Mouse (Mus musculus) lung, postnatal 0 days (tissue): ENCODE measurements around the gene Gli3. TPM values are rescaled to one million over a fixed set of nuclear protein-coding genes. Genes with fewer than 3 reads are reported as not detected.
A peak's percentile ranks its signal among the peaks of the same experiment; 100 is the strongest.

Experiments used
- ATAC-seq: fragments of 200-750 bp; cut with Nextera tagmentation; 2 replicates; pipeline ENCODE4 v1.8.0; 2017; ENCODE audit warnings: moderate library complexity
- DNase-seq: peaks from one replicate; pipeline ENCODE4 v3.0.0-alpha.2; 2016; ENCODE audit warnings: low spot score
- H3K27ac ChIP-seq: fragments of 300-500 bp; sonication (generic); 2 replicates; pipeline ENCODE4 v1.5.1; 2014; ENCODE audit warnings: antibody characterized with exemption, mild to moderate bottlenecking, low read length, mixed read lengths
- H3K27me3 ChIP-seq: fragments of 300-500 bp; sonication (generic); replicated peaks from 2 replicates; pipeline ENCODE4 v1.6.1; 2014; ENCODE audit warnings: low read length, mixed read lengths; ENCODE audit not compliant: insufficient read depth
- H3K36me3 ChIP-seq: fragments of 300-500 bp; sonication (generic); 2 replicates; pipeline ENCODE4 v1.6.1; 2014; ENCODE audit warnings: low read length, mixed read lengths; ENCODE audit not compliant: insufficient read depth
- H3K4me1 ChIP-seq: fragments of 300-500 bp; sonication (generic); 2 replicates; pipeline ENCODE4 v1.6.1; 2014; ENCODE audit warnings: antibody characterized with exemption, low read depth, low read length, mixed read lengths; ENCODE audit not compliant: insufficient read depth
- H3K4me2 ChIP-seq: fragments of 300-500 bp; sonication (generic); replicated peaks from 2 replicates; pipeline ENCODE4 v1.6.1; 2014; ENCODE audit warnings: low read depth, mild to moderate bottlenecking, low read length, moderate library complexity, mixed read lengths
- H3K4me3 ChIP-seq: fragments of 300-500 bp; sonication (generic); 2 replicates; pipeline ENCODE4 v1.5.1; 2014; ENCODE audit warnings: low read depth, low read length
- H3K9ac ChIP-seq: fragments of 300-500 bp; sonication (generic); replicated peaks from 2 replicates; pipeline ENCODE4 v1.6.1; 2014; ENCODE audit warnings: low read depth, mild to moderate bottlenecking
- H3K9me3 ChIP-seq: fragments of 300-500 bp; sonication (generic); 2 replicates; pipeline ENCODE4 v1.6.1; 2016; ENCODE audit warnings: low read length, mixed read lengths
- CTCF ChIP-seq: IDR thresholded peaks from 2 replicates; pipeline ENCODE4 v1.5.1; 2016; ENCODE audit warnings: antibody characterized with exemption, mild to moderate bottlenecking
- EP300 ChIP-seq: IDR thresholded peaks from 2 replicates; pipeline ENCODE4 v1.6.1; 2016; ENCODE audit warnings: antibody characterized with exemption, mild to moderate bottlenecking, control low read depth
- WGBS: fragments of 180-500 bp; shearing (Covaris S2); extraction: QIAGEN DNeasy Blood & Tissue Kit; methylation state at CpG from one replicate; pipeline ENCODE4 v1.1.7; 2014; 5-methylcytosine and 5-hydroxymethylcytosine counted together
- polyA plus RNA-seq: library from polyadenylated mRNA; unstranded; fragments of >200 nt; fragmentation: Nextera tagmentation; extraction: Ambion mirVana; gene quantifications from 2 replicates; pipeline ENCODE4 v1.2.1, GENCODE M21; 2015

Gene Gli3
- polyA plus RNA-seq, 1 experiment from 2014 or later: 3.5 TPM

DNA sequence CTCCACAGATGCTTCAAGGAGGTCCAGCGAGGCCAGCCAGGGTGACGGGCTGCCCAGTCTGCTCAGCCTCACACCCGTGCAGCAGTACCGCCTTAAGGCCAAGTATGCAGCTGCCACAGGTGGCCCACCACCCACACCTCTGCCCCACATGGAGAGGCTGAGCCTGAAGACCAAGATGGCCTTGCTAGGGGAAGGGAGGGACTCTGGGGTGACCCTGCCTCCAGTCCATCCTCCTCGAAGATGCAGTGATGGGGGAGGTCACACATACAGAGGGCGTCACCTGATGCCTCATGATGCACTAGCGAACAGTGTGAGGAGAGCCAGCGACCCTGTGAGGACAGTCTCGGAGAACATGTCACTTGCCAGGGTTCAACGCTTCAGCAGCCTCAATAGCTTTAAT lies 261.7 kb downstream of the Gli3 start:
- Histone ChIP-seq H3K9me3 (no peaks in the 10 kb centered on the region), H3K4me1 (no peaks in the 10 kb centered on the region), H3K9ac (no peak overlapping the region), H3K36me3 (no peaks in the 10 kb centered on the region), H3K4me3 (no peak overlapping the region), H3K4me2 (no peak overlapping the region), H3K27ac (no peak overlapping the region), H3K27me3 (no peaks in the 10 kb centered on the region)
- DNase-seq (no peak), ATAC-seq (no peak)
- WGBS: 92% methylated on average over 10 of the region's 10 CpGs
- TF ChIP-seq CTCF (no peak), EP300 (no peak)

DNA sequence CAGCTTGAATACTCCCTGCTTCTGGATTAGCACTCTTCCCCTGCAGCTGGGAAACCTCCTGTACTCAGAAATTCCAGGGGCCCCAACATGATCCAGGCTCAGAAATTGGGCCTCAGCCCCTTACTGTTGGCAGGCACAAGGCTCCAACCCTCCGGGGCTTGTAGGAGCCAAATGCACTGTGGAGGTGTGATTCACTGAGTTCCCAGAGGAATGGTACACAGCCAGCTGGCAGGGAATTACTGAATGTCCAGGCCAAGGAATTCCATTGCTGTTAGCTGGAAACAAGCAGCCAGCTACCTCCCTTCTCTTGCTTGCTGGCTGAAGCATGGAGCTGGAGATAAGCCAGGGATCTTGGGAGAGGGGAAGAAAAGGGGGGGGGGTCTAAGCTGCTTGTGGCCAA lies 278.7 kb downstream of the Gli3 start:
- Histone ChIP-seq H3K27me3 (no peaks in the 10 kb centered on the region), H3K9me3 (no peaks in the 10 kb centered on the region), H3K4me1 (no peaks in the 10 kb centered on the region), H3K27ac (no peak overlapping the region), H3K36me3 (no peaks in the 10 kb centered on the region), H3K4me2 (no peak overlapping the region), H3K9ac (no peak overlapping the region), H3K4me3 (no peak overlapping the region)
- 52% methylated on average over 1 of the region's 1 CpGs for WGBS
- ATAC-seq (peak; percentile 80), DNase-seq (peak; percentile 81)
- TF ChIP-seq CTCF: no peak
- TF ChIP-seq EP300: no peak

DNA sequence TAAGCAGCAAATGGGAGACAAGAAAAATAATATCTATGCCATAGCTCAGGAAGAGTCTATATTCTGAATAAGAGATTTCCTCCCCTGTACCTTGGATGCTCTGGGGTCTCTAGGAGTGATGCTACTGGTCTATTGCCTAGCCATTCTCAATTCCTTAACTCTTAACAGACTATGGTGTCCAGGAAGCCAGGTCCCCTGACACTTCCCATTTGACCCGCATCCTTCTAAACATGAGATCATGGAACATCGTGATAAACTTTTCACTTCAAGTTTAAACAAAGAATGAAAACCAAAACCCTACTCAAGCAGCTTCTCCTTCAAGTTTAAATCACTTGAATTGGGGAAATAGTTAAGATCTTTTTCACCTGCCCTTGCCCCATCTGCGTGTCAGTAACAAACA lies 279.3 kb downstream of the Gli3 start:
- no peak for TF ChIP-seq EP300
- TF ChIP-seq CTCF: no peak
- no peaks in the 10 kb centered on the region for H3K27me3 ChIP-seq
- H3K4me3 ChIP-seq: no peak overlapping the region
- no peak overlapping the region for H3K27ac ChIP-seq
- DNase-seq (no peak), ATAC-seq (no peak)
- no peak overlapping the region for H3K4me2 ChIP-seq
- H3K9ac ChIP-seq: no peak overlapping the region
- H3K36me3 ChIP-seq: no peaks in the 10 kb centered on the region
- H3K4me1 ChIP-seq: no peaks in the 10 kb centered on the region
- H3K9me3 ChIP-seq: no peaks in the 10 kb centered on the region
- 69% methylated on average over 3 of the region's 3 CpGs for whole genome bisulfite sequencing

DNA sequence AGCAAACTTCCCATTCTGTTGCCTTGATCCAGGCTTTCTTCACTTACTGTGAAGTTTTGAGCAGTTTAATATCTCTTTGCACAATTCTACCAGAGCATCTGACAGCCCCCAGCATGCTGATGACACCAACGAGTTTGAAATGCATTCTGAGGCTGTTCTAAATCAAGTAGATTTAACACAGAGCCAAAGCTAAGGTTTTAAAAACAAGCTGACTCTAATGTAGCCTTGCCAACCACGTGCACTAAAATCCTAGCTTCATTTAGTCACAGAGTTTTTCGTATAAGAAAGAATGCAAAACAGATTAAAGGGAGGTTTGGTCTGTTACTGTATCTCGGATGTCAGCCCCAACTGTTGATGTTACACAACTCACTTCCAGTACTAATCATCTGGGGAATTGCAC lies 279.7 kb downstream of the Gli3 start:
- H3K4me1 ChIP-seq: no peaks in the 10 kb centered on the region
- H3K4me2 ChIP-seq: no peak overlapping the region
- no peak for TF ChIP-seq CTCF
- TF ChIP-seq EP300: no peak
- peak; percentile 22 for DNase-seq
- H3K27ac ChIP-seq: no peak overlapping the region
- ATAC-seq: no peak
- no peaks in the 10 kb centered on the region for H3K27me3 ChIP-seq
- WGBS: 45% methylated on average over 4 of the region's 4 CpGs
- H3K4me3 ChIP-seq: no peak overlapping the region
- H3K36me3 ChIP-seq: no peaks in the 10 kb centered on the region
- no peaks in the 10 kb centered on the region for H3K9me3 ChIP-seq
- H3K9ac ChIP-seq: no peak overlapping the region

DNA sequence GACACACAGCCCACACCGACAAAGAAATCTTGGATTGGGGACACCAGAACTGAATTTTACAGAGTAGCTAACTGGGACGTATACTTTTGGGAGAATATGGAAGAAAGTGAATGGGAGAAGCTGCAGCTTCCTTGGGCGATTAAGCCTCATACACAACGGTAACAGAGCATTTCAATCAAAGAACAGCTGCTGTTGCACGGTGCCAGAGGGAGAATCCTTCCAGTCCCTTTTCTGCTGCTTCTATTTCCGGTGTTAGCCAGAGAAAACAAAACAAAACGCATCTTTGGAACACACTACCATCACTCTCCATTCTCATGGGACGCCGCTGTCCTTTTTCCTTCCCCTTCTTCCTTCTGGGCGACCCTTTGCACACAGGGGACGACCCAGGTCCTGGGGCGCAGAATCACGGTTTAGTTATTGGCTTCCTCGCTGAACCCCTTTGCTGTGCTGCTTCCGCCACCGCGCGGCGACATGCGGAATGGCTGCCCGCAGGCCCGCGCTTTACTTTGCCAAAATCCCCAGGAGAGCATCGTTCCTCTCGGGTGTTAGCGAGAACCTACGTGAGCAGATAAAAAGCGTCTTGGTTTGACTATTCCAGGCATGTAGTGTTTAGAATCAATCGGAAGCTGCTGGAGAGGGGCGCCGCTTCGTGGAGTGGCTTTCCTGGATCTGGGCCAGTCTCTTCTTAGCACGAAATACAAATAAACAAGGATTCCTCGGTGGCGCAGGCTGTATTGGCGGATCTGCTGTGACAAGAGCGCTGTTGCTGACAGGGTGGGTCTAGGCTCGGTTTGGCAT lies 296.0 kb downstream of the Gli3 start:
- Histone ChIP-seq H3K36me3 (no peaks in the 10 kb centered on the region), H3K4me1 (no peaks in the 10 kb centered on the region), H3K27ac (no peak overlapping the region), H3K4me3 (peak overlapping the region; percentile 33), H3K4me2 (peak overlapping the region; percentile 57), H3K9ac (no peak overlapping the region), H3K9me3 (no peaks in the 10 kb centered on the region), H3K27me3 (no peaks in the 10 kb centered on the region)
- TF ChIP-seq CTCF (peak; percentile 98), EP300 (no peak)
- ATAC-seq (peak; percentile 82), DNase-seq (peak; percentile 77)
- WGBS: 3% methylated on average over 38 of the region's 38 CpGs

DNA sequence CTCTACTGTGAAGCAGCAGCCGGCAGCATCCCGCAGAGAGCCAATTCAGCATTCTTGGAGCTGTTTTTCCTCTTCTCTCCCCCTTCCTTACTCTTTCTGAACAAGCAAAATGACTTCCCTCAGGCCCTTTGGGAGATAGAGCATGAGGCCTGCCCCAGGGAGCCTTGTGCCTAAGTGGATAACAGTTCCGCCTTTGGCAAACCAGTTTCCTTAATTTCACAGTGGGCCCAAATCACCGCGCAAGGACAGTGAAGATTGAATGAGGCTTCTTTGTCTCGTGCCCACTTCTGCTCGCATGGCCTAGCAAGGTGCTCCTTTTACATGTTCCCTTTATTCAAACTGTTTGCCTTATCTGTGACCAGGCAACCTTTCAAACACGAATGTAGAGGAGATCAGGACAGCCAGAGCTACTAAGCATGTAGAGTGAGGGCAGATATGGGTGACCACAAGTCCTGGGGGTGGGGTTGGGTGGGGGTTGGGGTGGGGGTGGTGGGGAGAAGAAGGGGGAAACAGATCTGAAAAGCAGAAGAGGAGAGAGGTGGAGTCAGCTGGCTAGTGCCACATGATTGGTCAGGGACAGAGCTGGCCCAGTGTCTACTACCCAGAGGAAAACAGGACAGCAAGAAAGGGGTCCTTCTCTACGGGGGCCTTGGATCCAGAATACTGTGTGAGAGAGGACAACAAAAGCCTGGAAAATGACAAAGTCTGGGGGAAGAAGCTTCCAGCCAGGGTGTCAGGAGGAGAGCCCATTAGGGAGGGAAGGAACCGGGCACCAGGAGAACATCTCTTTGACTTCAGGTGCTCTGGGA lies 296.8 kb downstream of the Gli3 start:
- TF ChIP-seq CTCF (no peak), EP300 (no peak)
- H3K27ac ChIP-seq: no peak overlapping the region
- H3K4me1 ChIP-seq: no peaks in the 10 kb centered on the region
- H3K4me2 ChIP-seq: peak overlapping the region; percentile 57
- H3K36me3 ChIP-seq: no peaks in the 10 kb centered on the region
- 29% methylated on average over 10 of the region's 10 CpGs for WGBS
- no peak overlapping the region for H3K9ac ChIP-seq
- H3K9me3 ChIP-seq: no peaks in the 10 kb centered on the region
- DNase-seq (no peak), ATAC-seq (peak; percentile 5; the same call in 1 of the 2 replicates)
- H3K27me3 ChIP-seq: no peaks in the 10 kb centered on the region
- peak overlapping the region; percentile 33 for H3K4me3 ChIP-seq
